Mouse (Mus musculus): ENCODE data around the gene Mcl1. TPM values are rescaled to one million over a fixed set of nuclear protein-coding genes. Genes with fewer than 3 reads are reported as not detected.

Gene Mcl1
- polyA plus RNA-seq, 1 experiment from 2014 or later, result 74.0 TPM

GRCm38 (mm10) chr3:95694808-95695703 is 36.5 kb downstream of the Mcl1 start:
- H3K36me3 ChIP-seq (replicated peaks), result no peaks in the 10 kb centered on the region
- no peak overlapping the region for H3K4me2 ChIP-seq
- no peak overlapping the region for H3K27ac ChIP-seq
- no peak overlapping the region for H3K9ac ChIP-seq
- no peaks in the 10 kb centered on the region for H3K9me3 ChIP-seq
- no peak for ATAC-seq (ENCODE audit: low FRiP score)
- H3K27me3 ChIP-seq, result no peaks in the 10 kb centered on the region
- H3K4me1 ChIP-seq, result peaks cover 10% of the 10 kb centered on the region
- 93% methylated on average over 11 of the region's 11 CpGs for WGBS
- H3K4me3 ChIP-seq (replicated peaks), result no peak overlapping the region

GRCm38 (mm10) chr3:95695796-95696195 is 37.2 kb downstream of the Mcl1 start:
- Histone ChIP-seq H3K27me3 (no peaks in the 10 kb centered on the region), H3K4me2 (no peak overlapping the region), H3K4me3 (replicated peaks) (no peak overlapping the region), H3K36me3 (replicated peaks) (no peaks in the 10 kb centered on the region), H3K9me3 (no peaks in the 10 kb centered on the region), H3K9ac (no peak overlapping the region), H3K4me1 (peaks cover 14% of the 10 kb centered on the region), H3K27ac (no peak overlapping the region)
- ATAC-seq (ENCODE audit: low FRiP score), result no peak
- 70% methylated on average over 3 of the region's 3 CpGs for WGBS

- Histone ChIP-seq H3K9ac (no peak overlapping the region), H3K36me3 (replicated peaks) (no peaks in the 10 kb centered on the region), H3K4me1 (peaks cover 16% of the 10 kb centered on the region), H3K9me3 (no peaks in the 10 kb centered on the region), H3K27me3 (no peaks in the 10 kb centered on the region), H3K4me3 (replicated peaks) (no peak overlapping the region), H3K4me2 (no peak overlapping the region), H3K27ac (no peak overlapping the region)
- no peak for ATAC-seq (ENCODE audit: low FRiP score)
- WGBS, result 68% methylated on average over 7 of the region's 7 CpGs
These were observed 37.8 kb downstream of the Mcl1 start for GRCm38 (mm10) chr3:95696360-95696759.

- no peak for ATAC-seq (ENCODE audit: low FRiP score)
These were observed 39.7 kb downstream of the Mcl1 start for GRCm38 (mm10) chr3:95698286-95698685.

GRCm38 (mm10) chr3:95700233-95700681 is 41.7 kb downstream of the Mcl1 start:
- no peak for ATAC-seq (ENCODE audit: low FRiP score)
- WGBS, result 72% methylated on average over 6 of the region's 6 CpGs
- Histone ChIP-seq H3K4me1 (peaks cover 26% of the 10 kb centered on the region), H3K4me2 (no peak overlapping the region), H3K27me3 (no peaks in the 10 kb centered on the region), H3K27ac (no peak overlapping the region), H3K9me3 (no peaks in the 10 kb centered on the region), H3K36me3 (replicated peaks) (no peaks in the 10 kb centered on the region), H3K4me3 (replicated peaks) (no peak overlapping the region), H3K9ac (no peak overlapping the region)

More at GRCm38 (mm10) chr3:95698286-95698685, 39.7 kb downstream of the Mcl1 start:
- no peak overlapping the region for H3K4me3 ChIP-seq (replicated peaks)
- no peaks in the 10 kb centered on the region for H3K9me3 ChIP-seq
- H3K4me1 ChIP-seq, result peaks cover 26% of the 10 kb centered on the region
- 95% methylated on average over 4 of the region's 4 CpGs for WGBS
- H3K27ac ChIP-seq, result no peak overlapping the region
- H3K27me3 ChIP-seq, result no peaks in the 10 kb centered on the region
- H3K36me3 ChIP-seq (replicated peaks), result no peaks in the 10 kb centered on the region
- H3K9ac ChIP-seq, result no peak overlapping the region
- H3K4me2 ChIP-seq, result no peak overlapping the region

- 83% methylated on average over 2 of the region's 2 CpGs for WGBS
- Histone ChIP-seq H3K4me3 (replicated peaks) (no peak overlapping the region), H3K4me2 (no peak overlapping the region), H3K27me3 (no peaks in the 10 kb centered on the region), H3K9ac (no peak overlapping the region), H3K36me3 (replicated peaks) (no peaks in the 10 kb centered on the region), H3K27ac (no peak overlapping the region), H3K4me1 (peaks cover 20% of the 10 kb centered on the region), H3K9me3 (no peaks in the 10 kb centered on the region)
- no peak for ATAC-seq (ENCODE audit: low FRiP score)
These were observed 42.5 kb downstream of the Mcl1 start for GRCm38 (mm10) chr3:95701085-95701484.

GRCm38 (mm10) chr3:95701877-95702540 is 43.4 kb downstream of the Mcl1 start:
- H3K9ac ChIP-seq, result peak overlapping the region; percentile 51
- peak overlapping the region; percentile 60 for H3K4me2 ChIP-seq
- H3K36me3 ChIP-seq (replicated peaks), result no peaks in the 10 kb centered on the region
- peak; percentile 81 for ATAC-seq (ENCODE audit: low FRiP score)
- H3K4me3 ChIP-seq (replicated peaks), result peak overlapping the region; percentile 30
- 3% methylated on average over 24 of the region's 24 CpGs for WGBS
- peak overlapping the region; percentile 46; the same call in 1 of the 2 replicates for H3K27ac ChIP-seq
- H3K9me3 ChIP-seq, result no peaks in the 10 kb centered on the region
- no peaks in the 10 kb centered on the region for H3K27me3 ChIP-seq
- H3K4me1 ChIP-seq, result peaks cover 17% of the 10 kb centered on the region

- H3K9ac ChIP-seq, result no peak overlapping the region
- no peaks in the 10 kb centered on the region for H3K27me3 ChIP-seq
- 98% methylated on average over 3 of the region's 3 CpGs for WGBS
- no peak overlapping the region for H3K4me3 ChIP-seq (replicated peaks)
- no peaks in the 10 kb centered on the region for H3K9me3 ChIP-seq
- no peak for ATAC-seq (ENCODE audit: low FRiP score)
- H3K36me3 ChIP-seq (replicated peaks), result no peaks in the 10 kb centered on the region
- no peak overlapping the region for H3K4me2 ChIP-seq
- H3K27ac ChIP-seq, result no peak overlapping the region
- H3K4me1 ChIP-seq, result peaks cover 17% of the 10 kb centered on the region
These were observed 44.7 kb downstream of the Mcl1 start for GRCm38 (mm10) chr3:95703276-95703675.

- Histone ChIP-seq H3K4me2 (no peak overlapping the region), H3K4me3 (replicated peaks) (no peak overlapping the region), H3K27me3 (no peaks in the 10 kb centered on the region), H3K36me3 (replicated peaks) (no peaks in the 10 kb centered on the region), H3K9ac (no peak overlapping the region), H3K27ac (no peak overlapping the region), H3K9me3 (no peaks in the 10 kb centered on the region), H3K4me1 (peaks cover 17% of the 10 kb centered on the region)
- 91% methylated on average over 4 of the region's 4 CpGs for WGBS
- ATAC-seq (ENCODE audit: low FRiP score), result no peak
These were observed 46.0 kb downstream of the Mcl1 start for GRCm38 (mm10) chr3:95704612-95705011.

- peaks cover 11% of the 10 kb centered on the region for H3K4me1 ChIP-seq
- H3K36me3 ChIP-seq (replicated peaks), result no peaks in the 10 kb centered on the region
- H3K4me2 ChIP-seq, result no peak overlapping the region
- no peak for ATAC-seq (ENCODE audit: low FRiP score)
- WGBS, result 90% methylated on average over 4 of the region's 4 CpGs
- H3K4me3 ChIP-seq (replicated peaks), result no peak overlapping the region
- no peaks in the 10 kb centered on the region for H3K9me3 ChIP-seq
- no peak overlapping the region for H3K27ac ChIP-seq
- no peaks in the 10 kb centered on the region for H3K27me3 ChIP-seq
- no peak overlapping the region for H3K9ac ChIP-seq
These were observed 47.7 kb downstream of the Mcl1 start for GRCm38 (mm10) chr3:95706273-95706672.

GRCm38 (mm10) chr3:95707497-95707896 is 48.9 kb downstream of the Mcl1 start:
- H3K27ac ChIP-seq, result no peak overlapping the region
- H3K4me3 ChIP-seq (replicated peaks), result no peak overlapping the region
- H3K4me1 ChIP-seq, result no peaks in the 10 kb centered on the region; the same call in 1 of the 2 replicates
- 94% methylated on average over 7 of the region's 7 CpGs for WGBS
- H3K36me3 ChIP-seq (replicated peaks), result no peaks in the 10 kb centered on the region
- no peaks in the 10 kb centered on the region for H3K9me3 ChIP-seq
- no peak overlapping the region for H3K4me2 ChIP-seq
- ATAC-seq (ENCODE audit: low FRiP score), result no peak
- H3K27me3 ChIP-seq, result no peaks in the 10 kb centered on the region
- H3K9ac ChIP-seq, result no peak overlapping the region

GRCm38 (mm10) chr3:95709044-95709443 is 50.5 kb downstream of the Mcl1 start:
- WGBS, result 96% methylated on average over 4 of the region's 4 CpGs
- ATAC-seq (ENCODE audit: low FRiP score), result no peak
- no peaks in the 10 kb centered on the region for H3K4me1 ChIP-seq
- no peaks in the 10 kb centered on the region for H3K9me3 ChIP-seq
- H3K36me3 ChIP-seq (replicated peaks), result no peaks in the 10 kb centered on the region
- no peak overlapping the region for H3K4me2 ChIP-seq
- no peak overlapping the region for H3K9ac ChIP-seq
- H3K27me3 ChIP-seq, result no peaks in the 10 kb centered on the region
- H3K4me3 ChIP-seq (replicated peaks), result no peak overlapping the region
- H3K27ac ChIP-seq, result no peak overlapping the region
